Mouse (Mus musculus): Measurements from ENCODE around the gene Fgfr2. TPM values are rescaled to one million over a fixed set of nuclear protein-coding genes. Genes with fewer than 3 reads are reported as not detected.

Gene Fgfr2
- total RNA-seq, 1 experiment, result 37.5 TPM

DNA sequence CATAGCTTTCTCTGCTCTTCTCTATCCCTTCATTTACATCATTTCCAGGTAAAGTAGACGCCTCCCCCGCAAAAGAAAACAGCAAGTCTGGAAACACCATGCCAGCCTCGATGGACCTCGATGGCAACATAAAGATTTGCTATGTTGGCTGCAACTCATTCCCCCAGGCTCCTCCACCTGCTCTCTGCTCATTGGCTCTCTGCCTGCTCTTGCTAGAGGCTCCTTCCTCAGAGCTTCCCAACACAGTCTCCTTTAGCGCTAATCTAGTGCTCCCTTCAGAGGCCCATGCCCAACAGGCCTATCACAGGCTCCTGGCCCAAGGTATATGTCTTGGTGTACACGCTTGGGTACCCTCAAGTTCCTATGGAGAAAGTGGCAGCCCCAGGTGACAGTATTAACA lies 63.0 kb downstream of the Fgfr2 start:
- Histone ChIP-seq H3K9ac (ENCODE audit: insufficient read depth, low read depth, low read length, poor library complexity, severe bottlenecking) (no peak overlapping the region), H3K4me1 (ENCODE audit: control insufficient read depth in 2 of 2, insufficient read depth in 2 of 2, low read length in 2 of 2, poor library complexity in 1 of 2) (peaks cover 6 to 43% of the 10 kb centered on the region in 2 experiments; a peak in 3 of 4 replicates), H3K36me3 (ENCODE audit: control insufficient read depth, insufficient read depth, low read length, poor library complexity, severe bottlenecking) (peaks cover 50% of the 10 kb centered on the region), H3K4me3 (ENCODE audit: insufficient read depth in 1 of 2, low read depth in 1 of 2, low read length in 2 of 2, poor library complexity in 1 of 2, severe bottlenecking in 1 of 2) (no peak overlapping the region), H3K27ac (ENCODE audit: insufficient read depth, low read depth, low read length, poor library complexity, severe bottlenecking) (no peak overlapping the region), H3K9me3 (ENCODE audit: control insufficient read depth, insufficient read depth, low read depth, low read length) (no peaks in the 10 kb centered on the region)
- no peak for DNase-seq (ENCODE audit: low read depth, low spot score)
- no peak for TF ChIP-seq ZNF384 (IDR thresholded peaks at IDR 0.05; ENCODE audit: low read depth, low read length)
- no peak for TF ChIP-seq CHD2 (IDR thresholded peaks at IDR 0.05; ENCODE audit: low read depth, low read length)
- TF ChIP-seq ZC3H11A (IDR thresholded peaks at IDR 0.05; ENCODE audit: borderline replicate concordance, low read depth, low read length), result no peak
- TF ChIP-seq HCFC1 (IDR thresholded peaks at IDR 0.05; ENCODE audit: borderline replicate concordance, insufficient read depth, low read length), result no peak
- TF ChIP-seq MAFK (IDR thresholded peaks at IDR 0.05; ENCODE audit: insufficient read depth, low read depth, low read length), result no peak
- in situ Hi-C loops (cut with MboI; ENCODE audit: low sequenced_read_pairs in 2 of 2, unreplicated experiment in 2 of 2), result no loop called here

DNA sequence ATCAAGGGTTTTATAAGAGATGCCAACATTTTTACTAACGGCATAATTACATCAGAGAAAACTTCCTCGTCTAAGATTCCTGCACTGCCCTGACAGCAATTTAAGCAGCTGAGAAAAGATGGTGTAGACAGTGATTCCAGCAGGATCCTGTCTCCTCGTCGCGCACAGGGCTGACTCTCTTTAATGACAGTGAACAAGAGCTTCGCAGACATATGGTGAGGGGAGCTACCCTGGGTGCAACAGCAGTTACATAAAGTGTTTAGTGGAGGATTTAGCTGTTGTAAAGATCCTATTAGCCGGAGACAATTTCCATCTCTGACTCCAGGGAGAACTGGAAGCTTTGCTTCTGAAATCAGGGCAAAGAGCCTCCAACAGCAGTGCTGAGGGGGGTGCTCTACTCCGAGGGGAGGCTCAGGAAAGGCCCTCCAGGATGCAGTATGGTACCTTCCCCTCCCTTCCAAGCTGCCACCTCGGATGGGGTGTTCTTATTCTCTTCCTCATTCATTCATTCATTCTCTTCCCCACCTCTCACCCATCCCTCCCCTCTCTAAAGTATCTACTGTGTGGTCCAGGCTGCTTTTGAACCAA lies 63.5 kb downstream of the Fgfr2 start:
- no peak for DNase-seq (ENCODE audit: low read depth, low spot score)
- Histone ChIP-seq H3K36me3 (ENCODE audit: control insufficient read depth, insufficient read depth, low read length, poor library complexity, severe bottlenecking) (peaks cover 52% of the 10 kb centered on the region), H3K4me3 (ENCODE audit: insufficient read depth in 1 of 2, low read depth in 1 of 2, low read length in 2 of 2, poor library complexity in 1 of 2, severe bottlenecking in 1 of 2) (no peak overlapping the region), H3K4me1 (ENCODE audit: control insufficient read depth in 2 of 2, insufficient read depth in 2 of 2, low read length in 2 of 2, poor library complexity in 1 of 2) (peaks cover 6 to 45% of the 10 kb centered on the region in 2 experiments; a peak in 3 of 4 replicates), H3K9ac (ENCODE audit: insufficient read depth, low read depth, low read length, poor library complexity, severe bottlenecking) (no peak overlapping the region), H3K9me3 (ENCODE audit: control insufficient read depth, insufficient read depth, low read depth, low read length) (no peaks in the 10 kb centered on the region), H3K27ac (ENCODE audit: insufficient read depth, low read depth, low read length, poor library complexity, severe bottlenecking) (no peak overlapping the region)
- in situ Hi-C loops (cut with MboI; ENCODE audit: low sequenced_read_pairs in 2 of 2, unreplicated experiment in 2 of 2), result no loop called here
- no peak for TF ChIP-seq CHD2 (IDR thresholded peaks at IDR 0.05; ENCODE audit: low read depth, low read length)
- TF ChIP-seq HCFC1 (IDR thresholded peaks at IDR 0.05; ENCODE audit: borderline replicate concordance, insufficient read depth, low read length), result no peak
- no peak for TF ChIP-seq MAFK (IDR thresholded peaks at IDR 0.05; ENCODE audit: insufficient read depth, low read depth, low read length)
- TF ChIP-seq ZNF384 (IDR thresholded peaks at IDR 0.05; ENCODE audit: low read depth, low read length), result no peak
- no peak for TF ChIP-seq ZC3H11A (IDR thresholded peaks at IDR 0.05; ENCODE audit: borderline replicate concordance, low read depth, low read length)

DNA sequence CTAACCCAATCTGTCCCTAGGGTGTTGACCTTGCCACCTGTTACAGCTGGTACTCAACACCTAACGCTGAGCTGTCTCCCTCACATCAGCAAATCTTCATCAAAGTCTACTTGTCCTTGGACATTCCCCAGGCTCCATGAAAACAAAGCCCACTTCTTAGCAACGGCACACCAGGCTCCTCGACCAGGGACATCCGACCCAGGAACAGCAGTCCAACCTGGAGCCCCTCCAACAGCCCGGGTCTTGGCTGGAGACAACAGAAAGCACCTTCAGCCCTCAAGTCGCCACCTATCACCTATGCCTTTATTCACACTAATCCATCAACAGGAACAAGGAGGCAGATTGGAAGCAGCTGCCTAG lies 64.0 kb downstream of the Fgfr2 start:
- H3K4me3 ChIP-seq (ENCODE audit: insufficient read depth in 1 of 2, low read depth in 1 of 2, low read length in 2 of 2, poor library complexity in 1 of 2, severe bottlenecking in 1 of 2), result no peak overlapping the region
- no peak for TF ChIP-seq MAFK (IDR thresholded peaks at IDR 0.05; ENCODE audit: insufficient read depth, low read depth, low read length)
- TF ChIP-seq ZNF384 (IDR thresholded peaks at IDR 0.05; ENCODE audit: low read depth, low read length), result no peak
- no peak for TF ChIP-seq ZC3H11A (IDR thresholded peaks at IDR 0.05; ENCODE audit: borderline replicate concordance, low read depth, low read length)
- TF ChIP-seq HCFC1 (IDR thresholded peaks at IDR 0.05; ENCODE audit: borderline replicate concordance, insufficient read depth, low read length), result no peak
- TF ChIP-seq CHD2 (IDR thresholded peaks at IDR 0.05; ENCODE audit: low read depth, low read length), result no peak
- no peaks in the 10 kb centered on the region for H3K9me3 ChIP-seq (ENCODE audit: control insufficient read depth, insufficient read depth, low read depth, low read length)
- no peak for DNase-seq (ENCODE audit: low read depth, low spot score)
- no peak overlapping the region for H3K9ac ChIP-seq (ENCODE audit: insufficient read depth, low read depth, low read length, poor library complexity, severe bottlenecking)
- H3K4me1 ChIP-seq (ENCODE audit: control insufficient read depth in 2 of 2, insufficient read depth in 2 of 2, low read length in 2 of 2, poor library complexity in 1 of 2), result peaks cover 6 to 43% of the 10 kb centered on the region in 2 experiments; a peak in 3 of 4 replicates
- no peak overlapping the region for H3K27ac ChIP-seq (ENCODE audit: insufficient read depth, low read depth, low read length, poor library complexity, severe bottlenecking)
- H3K36me3 ChIP-seq (ENCODE audit: control insufficient read depth, insufficient read depth, low read length, poor library complexity, severe bottlenecking), result peaks cover 50% of the 10 kb centered on the region
- in situ Hi-C loops (cut with MboI; ENCODE audit: low sequenced_read_pairs in 2 of 2, unreplicated experiment in 2 of 2), result no loop called here

GRCm38 (mm10) chr7:133058496-133059149 lies 64.5 kb downstream of the Fgfr2 start:
- no peak overlapping the region for H3K27ac ChIP-seq (ENCODE audit: insufficient read depth, low read depth, low read length, poor library complexity, severe bottlenecking)
- H3K4me1 ChIP-seq (ENCODE audit: control insufficient read depth in 2 of 2, insufficient read depth in 2 of 2, low read length in 2 of 2, poor library complexity in 1 of 2), result peaks cover 8 to 43% of the 10 kb centered on the region in 2 experiments; a peak in 3 of 4 replicates
- in situ Hi-C loops (cut with MboI; ENCODE audit: low sequenced_read_pairs in 2 of 2, unreplicated experiment in 2 of 2), result no loop called here
- no peak for TF ChIP-seq ZC3H11A (IDR thresholded peaks at IDR 0.05; ENCODE audit: borderline replicate concordance, low read depth, low read length)
- no peak for TF ChIP-seq CHD2 (IDR thresholded peaks at IDR 0.05; ENCODE audit: low read depth, low read length)
- TF ChIP-seq HCFC1 (IDR thresholded peaks at IDR 0.05; ENCODE audit: borderline replicate concordance, insufficient read depth, low read length), result no peak
- no peak for TF ChIP-seq ZNF384 (IDR thresholded peaks at IDR 0.05; ENCODE audit: low read depth, low read length)
- no peak for TF ChIP-seq MAFK (IDR thresholded peaks at IDR 0.05; ENCODE audit: insufficient read depth, low read depth, low read length)
- DNase-seq (ENCODE audit: low read depth, low spot score), result no peak
- H3K36me3 ChIP-seq (ENCODE audit: control insufficient read depth, insufficient read depth, low read length, poor library complexity, severe bottlenecking), result peaks cover 53% of the 10 kb centered on the region
- H3K9me3 ChIP-seq (ENCODE audit: control insufficient read depth, insufficient read depth, low read depth, low read length), result no peaks in the 10 kb centered on the region
- no peak overlapping the region for H3K4me3 ChIP-seq (ENCODE audit: insufficient read depth in 1 of 2, low read depth in 1 of 2, low read length in 2 of 2, poor library complexity in 1 of 2, severe bottlenecking in 1 of 2)
- H3K9ac ChIP-seq (ENCODE audit: insufficient read depth, low read depth, low read length, poor library complexity, severe bottlenecking), result no peak overlapping the region
